Mouse (Mus musculus) R1 (cell line): ENCODE measurements around the gene Fancd2.

Source experiments
- DNase-seq: peaks from one replicate; pipeline ENCODE4 v3.0.0-alpha.2; 2018; ENCODE audit warnings: low read depth, low spot score

The Fancd2 gene

DNA sequence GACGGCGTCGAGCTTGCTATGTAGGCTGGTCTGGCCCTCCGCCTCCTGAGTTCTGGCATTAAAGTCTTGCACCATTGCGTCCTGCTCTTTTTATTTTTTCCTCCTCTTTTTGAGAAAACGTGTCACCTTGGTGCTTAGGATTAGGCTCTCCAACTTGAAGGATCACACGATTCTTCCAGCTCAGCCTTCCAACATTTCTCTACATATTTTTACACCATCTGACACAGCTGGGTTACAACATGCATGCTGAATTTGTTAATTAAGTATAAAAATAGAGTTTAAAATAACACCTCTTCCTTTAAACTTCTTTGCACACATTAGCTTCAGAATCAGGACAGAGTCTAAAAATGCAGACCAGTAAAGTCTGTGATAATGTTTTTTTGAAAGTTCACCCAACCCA is 77.8 kb downstream of the Fancd2 start:
- DNase-seq: no peak

DNA sequence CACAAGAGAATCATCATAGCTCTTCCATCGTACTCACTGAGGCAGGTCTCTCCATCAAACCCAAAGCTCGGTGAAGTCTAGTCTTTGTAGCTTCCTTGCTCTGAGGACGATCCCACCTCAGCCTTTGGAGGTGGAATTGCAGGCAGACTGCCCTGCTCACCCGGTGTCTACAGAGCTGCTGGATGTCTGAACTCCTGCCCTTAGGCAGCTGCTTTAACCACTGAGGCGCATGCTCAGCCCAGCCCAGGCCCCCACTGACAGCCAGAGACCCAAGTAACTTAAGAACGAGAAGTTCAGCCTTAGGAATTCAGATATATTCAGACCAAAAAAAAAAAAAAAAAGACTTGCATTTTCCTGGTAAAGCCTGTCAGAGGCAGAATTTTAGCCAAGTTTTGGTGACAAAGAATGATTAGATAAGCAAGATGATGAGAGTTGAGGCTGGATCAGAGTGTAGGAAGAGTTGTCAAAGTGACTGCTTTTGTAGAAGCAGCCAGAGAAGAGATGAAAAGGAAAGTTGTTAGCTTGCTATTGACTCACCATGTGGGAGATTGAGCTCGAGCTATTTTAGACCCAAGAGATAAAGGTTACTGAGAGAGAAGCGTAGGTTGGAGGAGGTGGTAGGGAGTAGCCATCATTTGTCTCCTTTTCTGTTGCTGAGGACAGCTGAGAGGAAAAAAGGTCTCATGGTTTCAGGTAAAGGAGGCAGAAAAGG is 80.9 kb downstream of the Fancd2 start:
- no peak for DNase-seq

DNA sequence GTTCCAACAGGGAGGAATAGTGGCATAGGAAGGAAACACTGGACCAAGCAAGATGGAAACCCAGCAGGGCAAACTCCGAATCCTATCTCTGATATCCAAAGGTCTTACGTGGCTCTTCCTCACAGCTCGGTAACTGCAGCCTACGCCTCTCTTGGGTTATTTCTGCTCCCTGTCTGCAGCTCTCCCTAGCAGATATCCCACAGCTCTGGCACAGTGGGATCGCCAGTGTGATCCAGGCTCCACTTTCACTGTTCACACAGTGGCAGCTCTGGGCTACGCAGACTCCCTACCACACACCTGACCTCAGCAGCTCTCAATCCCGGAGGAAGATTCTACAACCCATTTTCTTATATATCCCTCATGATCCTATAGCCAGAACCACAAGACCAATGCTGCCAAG is 82.7 kb downstream of the Fancd2 start:
- DNase-seq: no peak

DNA sequence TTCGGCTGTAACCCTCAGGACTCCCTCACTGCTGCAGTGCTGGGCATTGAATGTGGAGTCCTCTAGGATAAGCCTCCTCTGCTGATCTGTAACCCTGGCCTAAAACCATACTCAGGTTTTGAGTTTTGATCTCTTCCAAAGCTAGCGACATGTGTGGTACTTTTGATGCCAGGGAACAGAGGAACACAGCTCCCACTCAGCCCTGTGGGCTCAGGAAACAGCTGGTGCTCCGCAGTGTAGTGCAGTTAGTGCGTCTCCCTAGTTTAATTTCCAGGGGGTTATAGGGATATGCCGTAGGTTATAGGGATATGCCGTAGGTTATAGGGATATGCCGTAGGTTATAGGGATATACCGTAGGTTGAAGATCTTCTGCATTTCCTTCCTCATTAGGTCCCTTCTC is 83.5 kb downstream of the Fancd2 start:
- no peak for DNase-seq

DNA sequence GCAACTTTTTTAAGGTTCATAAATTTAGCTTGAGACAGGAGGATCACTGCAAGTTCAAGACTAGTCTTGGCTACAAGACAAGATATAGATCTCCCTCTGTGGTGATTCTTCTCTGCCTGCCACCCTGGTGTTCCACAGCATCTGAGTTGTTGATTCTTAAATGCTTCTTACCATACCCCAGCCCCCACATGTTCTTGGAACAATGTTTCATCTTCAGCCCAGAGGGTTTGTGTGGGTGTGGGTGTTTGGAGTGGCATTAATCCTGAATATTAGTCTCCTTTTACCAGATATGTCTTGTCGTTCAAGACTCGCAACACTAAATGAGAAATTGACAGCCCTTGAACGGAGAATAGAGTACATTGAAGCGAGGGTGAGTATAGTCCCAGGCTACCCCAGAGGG is 84.0 kb downstream of the Fancd2 start:
- DNase-seq: no peak

DNA sequence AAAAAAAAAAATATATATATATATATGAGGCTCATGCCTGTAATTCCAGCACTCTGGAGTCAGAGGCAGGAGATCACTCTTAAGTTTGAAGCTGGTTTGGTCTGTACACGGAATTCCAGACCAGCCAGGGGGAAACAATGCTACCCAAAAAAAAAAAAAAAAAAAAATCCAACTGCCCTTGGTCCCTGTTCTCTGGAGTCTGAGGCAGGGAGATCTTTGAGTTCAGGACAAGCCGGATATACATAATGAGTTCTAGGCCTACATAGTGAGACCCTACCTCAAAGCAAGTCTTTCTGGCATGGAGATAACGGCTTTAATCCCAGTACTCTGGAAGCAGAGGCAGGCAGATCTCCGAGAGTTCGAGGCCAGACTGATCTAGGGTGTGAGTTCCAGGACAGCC is 91.9 kb downstream of the Fancd2 start:
- DNase-seq: peak; percentile 42

DNA sequence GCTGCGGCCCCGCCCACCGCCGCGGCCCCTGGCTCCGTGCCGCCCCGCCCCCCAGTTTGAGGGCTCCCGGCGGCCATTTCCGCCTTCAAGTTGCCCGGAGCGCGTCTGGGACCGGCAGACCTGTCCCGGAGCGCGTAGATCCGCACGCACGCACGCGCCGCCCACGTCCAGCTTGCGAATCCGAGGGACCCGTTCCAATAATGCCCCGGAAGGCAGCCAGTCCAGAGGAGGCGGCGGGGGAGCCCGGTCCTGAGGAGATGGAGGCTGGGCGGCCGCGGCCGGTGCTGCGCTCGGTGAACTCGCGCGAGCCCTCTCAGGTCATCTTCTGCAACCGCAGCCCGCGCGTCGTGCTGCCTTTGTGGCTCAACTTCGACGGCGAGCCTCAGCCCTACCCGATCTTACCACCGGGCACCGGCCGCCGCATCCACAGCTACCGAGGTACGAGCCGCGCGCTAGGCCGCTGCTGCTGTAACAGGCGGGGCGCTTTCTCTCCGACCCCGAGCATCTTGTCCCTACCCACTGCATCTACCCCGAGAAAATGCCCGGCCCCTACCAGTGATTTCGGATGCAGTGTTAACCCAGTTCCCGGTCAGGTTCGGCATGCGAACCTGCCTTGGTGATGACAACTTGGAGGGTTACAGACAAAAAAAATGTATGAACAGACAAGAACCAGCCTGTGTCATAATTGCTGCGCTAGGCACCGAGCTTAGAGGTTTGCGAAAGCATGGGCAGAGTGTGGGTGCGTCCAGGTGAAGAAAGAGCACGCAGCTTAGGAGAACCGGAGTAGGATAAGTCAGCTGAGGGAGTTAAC is 92.7 kb downstream of the Fancd2 start, which contains the start of gene Vhl:
Gene Vhl (plus strand): TSS at position 19 of the 811 bp plus-strand sequence.
- DNase-seq: peak; percentile 77

DNA sequence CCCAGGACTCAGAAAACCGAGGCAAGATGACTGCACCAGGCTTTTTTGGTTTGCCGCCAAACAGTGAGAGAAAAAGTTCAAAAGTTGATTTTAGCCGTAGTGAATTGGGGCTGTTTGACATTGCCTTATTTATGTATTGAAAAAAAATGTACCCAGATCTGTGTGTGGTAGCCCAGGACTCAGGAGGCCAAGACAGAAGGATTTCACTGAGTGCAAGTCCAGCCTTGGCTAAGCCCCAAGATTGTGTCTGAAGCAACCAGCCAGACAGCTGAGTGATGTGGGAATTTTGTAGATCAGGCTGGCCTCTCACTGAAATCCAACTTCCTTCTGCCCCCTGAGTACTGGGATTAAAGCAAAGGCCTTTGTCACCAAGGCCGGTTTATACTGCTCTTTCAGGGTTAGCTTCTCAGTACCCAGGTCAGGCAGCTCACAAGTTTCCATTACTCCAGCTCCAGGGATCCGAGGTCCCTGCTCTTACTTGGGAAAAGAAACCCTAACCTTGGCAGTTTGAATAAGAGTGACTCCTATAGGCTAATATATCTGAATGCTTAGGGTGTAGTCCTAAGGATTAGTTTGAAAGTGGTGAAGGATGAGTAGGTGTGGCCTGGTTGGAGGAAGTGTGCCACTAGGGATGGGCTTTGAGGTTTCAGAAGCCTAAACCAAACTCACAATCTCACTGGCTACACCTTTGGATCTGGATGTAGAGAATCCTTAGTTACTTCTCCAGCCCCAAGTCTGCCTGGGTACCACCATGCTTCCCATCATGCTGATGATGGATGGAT is 93.7 kb downstream of the Fancd2 start:
- no peak for DNase-seq

DNA sequence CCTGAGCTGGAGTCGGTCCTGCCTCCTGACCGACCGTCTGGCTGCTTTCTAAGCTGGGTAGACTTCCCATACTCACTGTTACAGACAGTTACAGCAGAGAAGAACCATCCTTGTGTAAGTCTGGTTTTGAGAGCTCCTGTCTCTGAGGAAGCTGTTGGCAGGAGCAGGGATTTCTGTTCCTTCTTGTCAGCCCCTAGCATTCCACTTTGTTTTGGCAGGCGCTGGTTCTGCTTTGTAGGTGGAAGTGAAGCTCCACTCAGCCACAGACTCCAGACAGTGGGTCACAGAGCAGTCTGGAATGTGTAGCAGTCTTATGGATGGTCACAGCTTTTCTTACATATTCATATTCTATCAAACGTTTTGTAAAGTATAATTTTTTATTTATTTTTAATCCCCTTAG is 98.8 kb downstream of the Fancd2 start:
- no peak for DNase-seq

DNA sequence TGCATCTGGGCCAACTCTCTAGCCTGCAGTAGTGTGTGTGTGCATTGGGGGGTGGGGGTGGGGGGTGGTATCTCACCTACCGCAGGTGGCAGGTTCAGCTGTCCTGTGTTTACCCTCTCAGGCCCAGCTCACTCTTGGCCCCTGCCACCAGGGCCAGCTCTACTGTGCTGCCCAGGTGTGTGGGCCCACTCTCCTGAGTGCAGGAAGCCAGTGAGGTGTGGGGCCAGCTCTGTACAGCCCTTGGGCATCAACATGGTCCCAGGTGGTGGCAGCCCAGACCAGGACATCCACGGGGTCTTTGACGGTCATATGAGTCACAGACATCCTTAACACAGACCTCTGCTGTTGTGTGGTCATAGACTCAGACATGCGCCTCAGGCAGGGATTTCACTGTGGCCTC is 101.4 kb downstream of the Fancd2 start:
- DNase-seq: no peak

DNA sequence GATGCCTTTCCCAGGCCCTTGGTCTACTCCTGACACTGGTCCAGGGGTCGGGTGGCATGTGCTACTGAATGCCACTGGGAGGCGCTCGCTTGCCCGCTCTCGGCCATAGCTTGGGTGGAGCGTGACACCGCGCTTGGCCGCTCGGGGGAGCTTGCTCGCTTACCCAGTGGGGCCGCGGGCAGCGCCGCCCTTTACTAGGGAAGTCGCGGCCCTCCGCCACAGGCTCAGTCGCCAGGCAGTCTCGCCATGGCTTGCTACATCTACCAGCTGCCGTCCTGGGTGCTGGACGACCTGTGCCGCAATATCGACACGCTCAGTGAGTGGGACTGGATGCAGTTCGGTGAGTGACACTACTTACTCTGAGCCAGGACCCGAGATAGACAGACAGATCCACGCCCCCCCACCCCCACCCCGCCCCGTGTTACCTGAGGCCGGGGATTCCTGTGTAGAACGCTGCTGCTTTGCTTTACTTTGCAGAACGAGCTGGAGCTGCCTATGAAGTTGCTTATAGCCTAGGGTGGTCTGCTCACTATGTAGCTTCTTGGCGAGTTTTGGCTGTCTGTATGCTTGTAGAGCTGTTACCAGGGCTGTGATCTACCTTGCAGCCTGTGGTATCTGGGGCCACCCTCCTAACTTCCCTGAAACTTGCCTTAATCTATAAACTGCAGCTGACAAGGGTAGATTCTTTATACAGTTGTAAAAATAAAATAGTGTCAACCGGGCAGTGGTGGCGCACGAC is 107.0 kb downstream of the Fancd2 start, which contains the start of gene Irak2:
Gene Irak2 (plus strand): TSS at position 166 of the 739 bp plus-strand sequence.
- DNase-seq: peak; percentile 95

DNA sequence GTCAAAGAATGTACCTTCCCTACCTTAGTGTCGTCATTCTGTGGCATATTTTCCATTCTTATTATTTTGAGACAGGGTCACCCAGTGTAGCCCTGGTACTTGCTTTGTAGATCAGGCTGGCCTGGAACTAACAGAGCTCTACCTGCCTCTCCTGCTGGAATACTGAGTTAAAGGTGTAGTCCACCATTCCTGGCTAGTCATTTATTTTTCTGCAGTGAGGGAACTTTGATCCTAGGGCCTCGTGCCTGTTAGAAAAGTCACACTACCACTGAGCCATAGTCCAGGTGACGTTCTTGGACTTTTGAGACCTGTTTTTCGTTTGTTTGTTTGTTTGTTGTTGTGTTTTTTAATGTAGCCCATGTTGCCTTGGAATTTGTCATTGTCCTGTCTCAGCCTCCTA is 107.7 kb downstream of the Fancd2 start:
- no peak for DNase-seq

DNA sequence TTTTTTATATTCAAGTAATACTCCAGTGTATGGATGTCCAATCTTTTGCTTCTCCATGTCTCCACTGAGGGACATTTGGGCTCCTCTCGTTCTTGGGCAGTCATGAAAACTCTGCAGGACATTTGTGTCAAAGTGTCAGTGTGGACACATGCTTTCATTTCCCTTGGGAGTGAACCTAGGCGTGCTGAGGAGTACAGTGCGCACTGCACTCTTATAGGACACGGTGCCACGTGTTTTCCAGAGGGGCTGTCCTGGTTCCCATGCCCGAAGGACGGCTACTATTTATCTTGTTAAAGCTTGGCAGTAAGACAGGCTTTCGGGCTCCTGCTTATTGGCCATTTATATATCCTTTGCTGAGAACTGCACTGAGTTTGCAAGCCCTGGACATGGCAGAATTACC is 111.1 kb downstream of the Fancd2 start:
- no peak for DNase-seq

DNA sequence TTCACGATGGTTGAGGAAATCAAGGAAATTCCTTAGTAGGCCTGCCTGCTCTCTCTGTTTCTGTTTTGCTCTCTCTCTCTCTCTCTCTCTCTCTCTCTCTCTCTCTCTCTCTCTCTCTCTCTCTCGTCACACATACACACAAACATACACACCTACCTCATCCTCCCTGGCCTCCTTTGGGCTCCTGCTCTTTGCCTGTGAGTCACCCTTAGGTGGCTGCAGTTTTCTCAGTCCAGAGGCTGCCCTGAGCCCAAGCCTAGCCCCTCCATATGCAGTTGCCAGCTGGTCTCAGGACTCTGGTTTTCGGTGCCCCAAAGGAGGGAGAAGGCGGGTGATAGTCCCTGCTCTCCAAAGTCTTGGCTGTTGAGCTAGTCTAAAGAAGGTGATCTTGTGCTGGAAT is 111.5 kb downstream of the Fancd2 start:
- DNase-seq: no peak

DNA sequence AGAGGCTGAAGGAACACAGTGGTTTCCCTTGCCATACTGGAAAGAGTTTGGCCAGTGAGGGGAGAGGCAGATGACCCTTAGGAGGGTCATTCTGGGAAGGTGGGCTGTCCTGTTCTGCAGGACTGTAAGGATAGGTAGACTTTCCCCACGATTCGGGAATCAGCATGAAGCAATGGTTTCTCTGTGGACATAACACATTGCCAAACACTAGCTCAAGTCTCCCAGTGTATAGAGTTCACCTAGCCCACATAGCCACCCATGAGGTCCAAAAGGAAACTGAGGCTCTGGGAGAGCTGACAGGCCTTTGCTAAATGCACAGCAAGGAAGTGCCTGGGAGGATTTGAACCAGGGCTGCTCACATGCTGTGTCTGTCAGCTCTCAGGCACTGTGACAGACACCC is 112.5 kb downstream of the Fancd2 start:
- no peak for DNase-seq

DNA sequence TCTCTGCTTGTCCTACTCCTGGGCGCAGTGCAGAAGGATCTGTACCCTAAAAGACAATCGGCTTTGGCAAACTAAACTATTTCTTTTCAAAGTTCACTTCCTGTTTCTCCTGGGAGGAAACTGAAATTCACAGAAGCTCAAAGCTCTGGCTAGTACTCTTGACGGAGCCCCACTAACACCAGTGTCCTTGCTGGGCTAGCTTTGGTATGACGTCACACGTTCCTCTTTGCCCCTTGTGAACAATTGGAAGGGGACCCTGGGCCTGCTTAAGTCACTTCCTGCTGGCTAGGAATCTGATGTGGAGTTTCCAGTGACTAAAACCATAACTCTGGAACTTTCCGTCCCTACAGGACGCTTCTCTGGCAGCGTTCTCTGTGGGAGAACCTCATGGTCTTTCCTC is 113.3 kb downstream of the Fancd2 start:
- no peak for DNase-seq
